Mouse (Mus musculus) kidney, embryonic 15.5 days (tissue): ENCODE measurements around the gene Rdh14. TPM values are rescaled to one million over a fixed set of nuclear protein-coding genes. Genes with fewer than 3 reads are reported as not detected.

Experiments
- ATAC-seq: fragments of 200-750 bp; cut with Nextera tagmentation; replicated peaks from 2 replicates; pipeline ENCODE4 v1.8.0; 2017; ENCODE audit warnings: moderate TSS enrichment; ENCODE audit not compliant: low FRiP score
- H3K27ac ChIP-seq: fragments of 300-500 bp; sonication (generic); 2 replicates; pipeline ENCODE4 v1.5.1; 2015; ENCODE audit warnings: mild to moderate bottlenecking, inconsistent platforms
- H3K27me3 ChIP-seq: fragments of 300-500 bp; sonication (generic); 2 replicates; pipeline ENCODE4 v1.6.1; 2015; ENCODE audit warnings: inconsistent platforms
- H3K36me3 ChIP-seq: fragments of 300-500 bp; sonication (generic); 2 replicates; pipeline ENCODE4 v1.6.1; 2015; ENCODE audit warnings: inconsistent platforms
- H3K4me1 ChIP-seq: fragments of 300-500 bp; sonication (generic); 2 replicates; pipeline ENCODE4 v1.6.1; 2015; ENCODE audit warnings: inconsistent platforms
- H3K4me2 ChIP-seq: fragments of 300-500 bp; sonication (generic); 2 replicates; pipeline ENCODE4 v1.6.1; 2015; ENCODE audit warnings: moderate library complexity, mild to moderate bottlenecking, inconsistent platforms
- H3K4me3 ChIP-seq: fragments of 300-500 bp; sonication (generic); replicated peaks from 2 replicates; pipeline ENCODE4 v1.5.1; 2015; ENCODE audit warnings: mild to moderate bottlenecking, inconsistent platforms
- H3K9ac ChIP-seq: fragments of 300-500 bp; sonication (generic); 2 replicates; pipeline ENCODE4 v1.6.1; 2015; ENCODE audit warnings: mild to moderate bottlenecking, inconsistent platforms
- H3K9me3 ChIP-seq: fragments of 300-500 bp; sonication (generic); replicated peaks from 2 replicates; pipeline ENCODE4 v1.6.1; 2016; ENCODE audit warnings: inconsistent platforms
- WGBS: fragments of 180-500 bp; shearing (Covaris S2); methylation state at CpG from one replicate; pipeline ENCODE4 v1.1.7; 2015; ENCODE audit warnings: mixed read lengths; 5-methylcytosine and 5-hydroxymethylcytosine counted together
- polyA plus RNA-seq: library from polyadenylated mRNA; unstranded; fragments of >200 nt; fragmentation: Nextera tagmentation; extraction: Ambion mirVana; gene quantifications from 2 replicates; pipeline ENCODE4 v1.2.1, GENCODE M21; 2015

The Rdh14 gene
- polyA plus RNA-seq, 1 experiment from 2014 or later: 36.1 TPM

DNA sequence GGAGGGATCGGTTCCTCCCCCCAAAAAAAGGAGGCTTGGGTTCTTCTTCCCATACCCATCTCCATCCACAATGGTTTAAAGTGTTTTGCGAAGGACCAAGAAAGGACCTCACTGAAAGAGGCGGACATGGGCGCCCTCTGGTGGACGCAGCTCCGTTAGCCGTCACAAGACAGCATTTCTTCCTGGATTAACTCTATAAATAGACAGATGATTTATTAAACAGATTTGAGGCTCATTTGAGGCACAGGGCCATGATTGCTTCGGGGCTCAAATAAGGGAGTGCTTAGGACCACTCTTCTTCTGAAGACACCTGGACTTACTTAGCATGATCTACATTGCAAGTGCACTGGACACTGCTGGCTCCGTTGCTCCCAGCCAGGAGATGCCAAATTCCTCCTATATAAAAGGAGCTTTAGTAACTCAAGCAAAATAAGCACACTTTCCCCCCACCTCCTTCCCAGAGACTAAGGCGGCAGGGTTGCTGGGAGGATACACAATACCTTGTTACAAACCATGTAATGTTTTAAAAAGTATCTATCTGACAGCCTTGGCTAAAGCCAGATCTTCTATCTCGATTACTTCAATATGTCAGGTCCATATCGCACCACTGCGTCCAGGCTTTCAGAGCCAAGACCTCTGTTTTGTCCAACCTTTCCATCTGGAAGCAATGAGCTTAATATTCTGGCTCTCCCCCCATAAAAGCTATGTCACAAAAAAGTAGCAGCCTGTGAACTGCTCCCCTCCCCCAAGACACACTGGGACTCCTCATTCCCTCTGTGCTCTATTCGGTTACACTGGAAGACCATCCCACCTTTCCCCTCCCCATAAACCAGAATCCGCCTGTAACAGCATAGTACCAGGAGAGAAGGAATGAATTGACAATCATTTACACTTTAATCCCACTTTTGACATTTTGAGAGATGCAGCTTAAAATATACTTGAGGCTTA is 47.8 kb downstream of the Rdh14 start:
- no peaks in the 10 kb centered on the region for H3K9me3 ChIP-seq
- H3K27ac ChIP-seq: no peak overlapping the region
- no peak overlapping the region for H3K4me3 ChIP-seq
- H3K27me3 ChIP-seq: no peaks in the 10 kb centered on the region
- WGBS: 29% methylated on average over 15 of the region's 15 CpGs
- no peak overlapping the region for H3K9ac ChIP-seq
- peaks cover 16% of the 10 kb centered on the region for H3K4me1 ChIP-seq
- ATAC-seq: peak; percentile 55
- H3K4me2 ChIP-seq: no peak overlapping the region
- H3K36me3 ChIP-seq: no peaks in the 10 kb centered on the region

DNA sequence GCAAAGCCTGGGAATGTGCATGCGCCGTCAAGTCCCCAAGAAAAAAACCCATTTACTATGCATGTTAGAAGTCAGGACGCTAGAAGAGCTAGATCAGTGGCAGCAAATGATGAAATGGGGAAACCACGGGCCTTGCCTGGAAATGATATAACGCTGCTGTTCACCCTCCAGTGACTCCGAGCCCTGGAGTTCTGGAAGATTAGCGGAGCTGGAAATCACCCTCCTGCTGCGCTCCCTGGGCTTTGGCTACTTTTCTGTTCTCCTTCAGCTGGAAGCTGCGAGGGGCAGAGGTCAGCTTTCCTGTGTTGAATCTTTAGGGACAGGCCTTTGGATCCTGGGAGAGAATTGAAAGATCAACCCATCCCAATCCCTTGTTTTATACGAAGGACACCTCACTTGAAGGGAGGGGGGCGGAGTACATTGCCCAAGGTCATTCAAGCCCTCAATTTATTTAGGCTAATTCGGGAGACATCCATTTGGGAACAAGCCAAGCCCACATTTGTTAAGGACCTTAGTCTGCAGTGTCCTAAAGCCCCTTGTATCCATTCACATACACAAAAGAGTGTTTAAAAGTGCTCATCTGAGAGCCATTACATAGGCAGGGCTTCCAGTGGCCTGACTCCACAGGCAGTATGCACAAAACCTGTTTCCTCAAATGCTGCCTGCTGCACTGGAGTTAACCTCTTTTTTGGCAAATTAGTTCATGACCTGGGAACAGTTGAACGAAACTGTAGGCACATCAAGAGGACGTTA is 49.1 kb downstream of the Rdh14 start:
- no peaks in the 10 kb centered on the region for H3K27me3 ChIP-seq
- peak overlapping the region; percentile 49; the same call in 1 of the 2 replicates for H3K27ac ChIP-seq
- H3K4me1 ChIP-seq: peaks cover 16% of the 10 kb centered on the region
- ATAC-seq: 0 out of 2 replicates have a peak, but pooled peaks have one; percentile 34
- WGBS: 20% methylated on average over 14 of the region's 14 CpGs
- no peak overlapping the region for H3K9ac ChIP-seq
- no peaks in the 10 kb centered on the region for H3K9me3 ChIP-seq
- H3K4me2 ChIP-seq: no peak overlapping the region
- H3K4me3 ChIP-seq: no peak overlapping the region
- H3K36me3 ChIP-seq: no peaks in the 10 kb centered on the region

Other genes with a start within 250 kb of the Rdh14 start
- 0.12 TPM in 1 of 2 replicates, not detected in the other for gene Nt5c1b, start 20.8 kb upstream of the Rdh14 start, polyA plus RNA-seq